Mouse (Mus musculus) embryo, embryonic 10 days (tissue): ENCODE measurements around the gene Olfr441.
"Not testable (repeated sequence)": the region's sequence is repeated elsewhere in the genome, so short reads cannot be mapped to it uniquely, and the experiment has no call there.

Experiments
- DNase-seq: peaks from one replicate; pipeline ENCODE4 v3.0.0-alpha.2; 2015; ENCODE audit warnings: low spot score

Gene Olfr441

GRCm38 (mm10) chr6:43106069-43106468 lies at the start of gene Olfr441:
Gene Olfr441, plus strand, starts transcription at chr6:43106369.
- not testable (repeated sequence) for DNase-seq

- peak; percentile 14 for DNase-seq
These were observed 27.4 kb upstream of the Olfr441 start for GRCm38 (mm10) chr6:43078750-43079149.

DNA sequence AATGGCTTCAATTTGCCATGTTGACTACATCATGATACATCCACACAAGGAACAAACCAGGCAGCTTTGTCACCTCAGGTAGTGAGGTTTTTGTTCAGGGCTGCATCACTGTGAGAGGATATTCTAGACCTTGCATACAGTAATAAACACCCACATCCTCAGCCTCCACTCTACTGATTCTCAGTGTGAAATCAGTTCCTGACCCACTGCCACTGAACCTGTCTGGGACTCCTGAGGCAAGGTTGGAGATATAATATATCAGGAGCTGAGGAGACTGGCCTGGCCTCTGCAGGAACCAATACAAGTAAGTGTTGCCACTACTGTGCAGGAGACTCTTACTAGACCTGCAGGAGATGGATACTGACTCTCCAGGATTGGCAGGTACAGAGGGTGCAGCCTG lies 24.8 kb upstream of the Olfr441 start:
- not testable (repeated sequence) for DNase-seq

DNA sequence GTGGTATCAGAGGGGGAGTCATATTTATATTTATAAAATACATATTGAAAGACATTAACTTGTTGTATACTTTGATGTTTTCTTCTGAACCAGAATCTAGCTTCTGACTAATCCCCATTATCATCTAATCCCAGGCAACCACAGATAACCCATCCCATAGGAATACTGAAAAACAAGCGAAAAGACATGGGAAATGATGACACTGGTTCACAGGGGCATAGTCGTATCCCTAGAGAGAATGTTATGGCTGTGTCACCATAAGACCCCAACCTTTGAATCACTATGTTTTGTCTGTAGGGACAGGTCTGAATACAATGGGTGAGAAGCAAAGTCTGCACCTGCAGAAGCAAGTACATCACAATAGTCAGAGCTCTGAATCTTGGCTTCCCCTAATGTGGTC lies 40.1 kb downstream of the Olfr441 start, which contains the start of gene Olfr237-ps1:
Olfr237-ps1 (plus strand) TSS at position 301 of the 400 bp plus-strand sequence.
- not testable (repeated sequence) for DNase-seq

DNA sequence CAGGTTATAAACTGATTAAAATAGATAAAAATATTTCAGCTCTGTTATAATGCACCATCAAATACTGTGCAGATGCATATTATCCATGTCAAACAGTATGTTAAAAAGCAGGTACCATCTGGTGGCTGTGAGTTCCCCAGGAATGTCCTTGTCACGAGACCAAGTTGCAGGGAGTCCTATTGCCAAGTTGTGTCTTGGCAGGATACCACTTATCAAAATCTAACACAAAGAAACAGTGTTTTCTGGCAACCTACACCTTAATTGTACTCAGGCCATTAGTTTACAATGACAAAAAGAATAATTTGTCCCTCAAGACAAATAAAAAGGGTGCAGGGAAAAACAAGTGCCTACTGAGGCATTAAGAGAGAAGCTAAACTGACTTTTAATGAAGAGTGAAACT lies 53.3 kb downstream of the Olfr441 start:
- no peak for DNase-seq

GRCm38 (mm10) chr6:43162982-43163381 lies 56.8 kb downstream of the Olfr441 start, which contains the start of gene Olfr437:
Gene Olfr437, plus strand, starts transcription at chr6:43163282.
- no peak for DNase-seq

DNA sequence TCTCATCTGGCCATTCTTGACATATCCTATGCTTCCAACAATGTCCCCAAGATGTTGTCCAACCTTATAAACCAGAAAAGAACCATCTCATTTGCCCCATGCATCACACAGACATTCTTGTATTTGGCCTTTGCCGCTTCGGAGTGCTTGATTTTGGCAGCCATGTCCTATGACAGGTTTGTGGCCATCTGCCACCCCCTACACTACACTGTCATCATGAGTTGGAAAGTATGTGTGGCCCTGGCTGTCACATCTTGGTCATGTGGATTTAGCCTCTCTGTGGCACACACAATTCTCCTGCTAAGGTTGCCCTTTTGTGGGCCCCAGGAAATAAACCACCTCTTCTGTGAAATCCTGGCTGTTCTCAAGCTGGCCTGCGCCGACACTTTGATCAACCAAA lies 61.1 kb downstream of the Olfr441 start:
- DNase-seq = no peak
